In genomic region chr9:66518901-66519300, GRCm38 (mm10) we compare ENCODE assay signal across 16 mouse cellular contexts. TPM values are rescaled to one million over a fixed set of nuclear protein-coding genes. Genes with fewer than 3 reads are reported as not detected.
DNase-seq lines count a peak whose midpoint lies in the region; ATAC-seq and TF ChIP-seq lines count a peak whose summit lies in the region.
"Had no signal": no experiment of that assay in that cellular context is flagged by ENCODE, and none has a peak within 500 bp of the region (broad histone marks: within the 10 kb centered on the region; RNA-seq: fewer than 3 reads in every experiment).

No protein-coding gene starts in this region.

- H3K9me3 ChIP-seq in forebrain, embryonic 13.5 days (replicated peaks), result no peaks in the 10 kb centered on the region
- H3K9me3 ChIP-seq in forebrain, postnatal 0 days (ENCODE audit: low read length), result no peaks in the 10 kb centered on the region
- no peaks in the 10 kb centered on the region for H3K9me3 ChIP-seq in hindbrain, embryonic 14.5 days (ENCODE audit: control insufficient read depth, low read length)
- H3K9me3 ChIP-seq in liver, postnatal 0 days (ENCODE audit: low read length), result no peaks in the 10 kb centered on the region
- no peaks in the 10 kb centered on the region for H3K9me3 ChIP-seq in liver, embryonic 12.5 days (replicated peaks)
- H3K9me3 ChIP-seq: G1E; heart, embryonic 10.5 days had no signal

- no peak for TF ChIP-seq CTCF in forebrain, postnatal 0 days (IDR thresholded peaks at IDR 0.05; ENCODE audit: low read depth)
- TF ChIP-seq CTCF in layer of hippocampus, adult 2 months (conservative IDR thresholded peaks at IDR 0.05), result no peak
- TF ChIP-seq CTCF in liver, postnatal 0 days (IDR thresholded peaks at IDR 0.05; ENCODE audit: low read depth), result no peak

- no peak overlapping the region for H3K4me2 ChIP-seq in forebrain, embryonic 13.5 days
- no peak overlapping the region for H3K4me2 ChIP-seq in forebrain, postnatal 0 days (ENCODE audit: low read depth)
- H3K4me2 ChIP-seq in hindbrain, embryonic 14.5 days (replicated peaks), result no peak overlapping the region
- no peak overlapping the region for H3K4me2 ChIP-seq in liver, postnatal 0 days (ENCODE audit: low read depth, low read length)
- no peak overlapping the region for H3K4me2 ChIP-seq in liver, embryonic 12.5 days

- H3K4me3 ChIP-seq in forebrain, embryonic 13.5 days, result no peak overlapping the region
- H3K4me3 ChIP-seq in forebrain, postnatal 0 days (ENCODE audit: low read depth, low read length), result no peak overlapping the region
- no peak overlapping the region for H3K4me3 ChIP-seq in layer of hippocampus, adult 2 months
- H3K4me3 ChIP-seq in hindbrain, embryonic 14.5 days (replicated peaks; ENCODE audit: low read length), result no peak overlapping the region
- no peak overlapping the region for H3K4me3 ChIP-seq in liver, postnatal 0 days (ENCODE audit: low read depth, low read length)
- no peak overlapping the region for H3K4me3 ChIP-seq in liver, embryonic 12.5 days
- H3K4me3 ChIP-seq: erythroblast, embryonic 14.5 days; heart, embryonic 10.5 days had no signal

- no peaks in the 10 kb centered on the region for H3K27me3 ChIP-seq in forebrain, embryonic 13.5 days
- H3K27me3 ChIP-seq in forebrain, postnatal 0 days (ENCODE audit: insufficient read depth, low read length), result no peaks in the 10 kb centered on the region
- H3K27me3 ChIP-seq in hindbrain, embryonic 14.5 days (ENCODE audit: control insufficient read depth, insufficient read depth, low read length), result no peaks in the 10 kb centered on the region
- no peaks in the 10 kb centered on the region for H3K27me3 ChIP-seq in liver, postnatal 0 days (ENCODE audit: insufficient read depth, low read length)
- no peaks in the 10 kb centered on the region for H3K27me3 ChIP-seq in liver, embryonic 12.5 days (replicated peaks)

- H3K27ac ChIP-seq in forebrain, embryonic 13.5 days, result peak overlapping the region; percentile 42; the same call in 1 of the 2 replicates
- H3K27ac ChIP-seq in forebrain, postnatal 0 days (ENCODE audit: low read depth, low read length), result no peak overlapping the region
- 0 out of 2 replicates have a peak overlapping the region, but pooled peaks have one; percentile 23 for H3K27ac ChIP-seq in layer of hippocampus, adult 2 months
- peak overlapping the region; percentile 38 for H3K27ac ChIP-seq in hindbrain, embryonic 14.5 days
- no peak overlapping the region; the same call in 1 of the 2 replicates for H3K27ac ChIP-seq in liver, postnatal 0 days (ENCODE audit: low read depth)
- no peak overlapping the region for H3K27ac ChIP-seq in liver, embryonic 12.5 days
- H3K27ac ChIP-seq: heart, embryonic 10.5 days; macrophage had no signal

- H3K4me1 ChIP-seq in forebrain, embryonic 13.5 days, result peaks cover 7% of the 10 kb centered on the region; the same call in 1 of the 2 replicates
- no peaks in the 10 kb centered on the region for H3K4me1 ChIP-seq in forebrain, postnatal 0 days (ENCODE audit: insufficient read depth)
- H3K4me1 ChIP-seq in hindbrain, embryonic 14.5 days (replicated peaks; ENCODE audit: control insufficient read depth, insufficient read depth, low read length), result 0 out of 2 replicates have a peak, but pooled peaks cover 6% of the 10 kb centered on the region
- H3K4me1 ChIP-seq in liver, postnatal 0 days (ENCODE audit: insufficient read depth), result 0 out of 2 replicates have a peak, but pooled peaks cover 2% of the 10 kb centered on the region
- H3K4me1 ChIP-seq in liver, embryonic 12.5 days, result peaks cover 14% of the 10 kb centered on the region

- 63% methylated on average over 5 of the region's 5 CpGs for WGBS in forebrain, embryonic 13.5 days
- WGBS in forebrain, postnatal 0 days, result 58% methylated on average over 5 of the region's 5 CpGs
- WGBS in hindbrain, embryonic 14.5 days, result 30% methylated on average over 5 of the region's 5 CpGs
- 81% methylated on average over 5 of the region's 5 CpGs for WGBS in liver, postnatal 0 days (ENCODE audit: insufficient replicate concordance)
- 87% methylated on average over 5 of the region's 5 CpGs for WGBS in liver, embryonic 12.5 days (ENCODE audit: insufficient replicate concordance)

- TF ChIP-seq EP300 in liver, postnatal 0 days (IDR thresholded peaks at IDR 0.05; ENCODE audit: low read depth), result no peak

- no peak for DNase-seq in forebrain, postnatal 0 days
- DNase-seq in layer of hippocampus, adult 2 months (ENCODE audit: low spot score in 2 of 2), result no peak
- no peak for DNase-seq in layer of hippocampus, postnatal 25 days (ENCODE audit: extremely low spot score in 1 of 2, low spot score in 1 of 2)
- peak; percentile 43 for DNase-seq in 3T3-L1 (ENCODE audit: low read depth, low spot score)
- DNase-seq in hindbrain, embryonic 14.5 days (ENCODE audit: low spot score), result peak; percentile 56
- no peak for DNase-seq in liver, postnatal 0 days
- DNase-seq: B cell, adult 2 months; left cerebral cortex, postnatal 4 days; thymus, postnatal 14 days had no signal

- H3K9ac ChIP-seq in forebrain, embryonic 13.5 days, result no peak overlapping the region
- no peak overlapping the region for H3K9ac ChIP-seq in forebrain, postnatal 0 days
- H3K9ac ChIP-seq in hindbrain, embryonic 14.5 days, result no peak overlapping the region
- H3K9ac ChIP-seq in liver, postnatal 0 days (replicated peaks), result no peak overlapping the region
- H3K9ac ChIP-seq in liver, embryonic 12.5 days, result no peak overlapping the region

- ATAC-seq in forebrain, embryonic 13.5 days, result no peak
- no peak for ATAC-seq in forebrain, postnatal 0 days
- no peak for ATAC-seq in hindbrain, embryonic 14.5 days (ENCODE audit: low FRiP score)
- no peak for ATAC-seq in liver, postnatal 0 days
- ATAC-seq in liver, embryonic 12.5 days, result no peak
- ATAC-seq: activated CD4-positive, CD25-positive, alpha-beta regulatory T cell, adult 4 months had no signal

- H3K36me3 ChIP-seq in forebrain, embryonic 13.5 days (ENCODE audit: poor library complexity, severe bottlenecking), result peaks cover 97% of the 10 kb centered on the region
- H3K36me3 ChIP-seq in forebrain, postnatal 0 days (ENCODE audit: insufficient read depth), result peaks cover 58% of the 10 kb centered on the region
- peaks cover 92% of the 10 kb centered on the region for H3K36me3 ChIP-seq in hindbrain, embryonic 14.5 days (replicated peaks; ENCODE audit: control insufficient read depth, insufficient read depth)
- peaks cover 72% of the 10 kb centered on the region for H3K36me3 ChIP-seq in liver, postnatal 0 days (replicated peaks; ENCODE audit: insufficient read depth, low read length)
- H3K36me3 ChIP-seq in liver, embryonic 12.5 days, result peaks cover 81% of the 10 kb centered on the region

RNA-seq across cellular contexts. Expression of gene Fbxl22, which starts 4.5 kb away (rescaled TPM):
- polyA plus RNA-seq in forebrain, embryonic 13.5 days (2015; fragmentation: Nextera tagmentation; extraction: Ambion mirVana), result 2.5 and 2.6 TPM in 2 replicates
- 0.29 and 0.31 TPM in 2 replicates for total RNA-seq in forebrain, postnatal 0 days (2014; rRNA removed)
- 0.29 and 0.48 TPM in 2 replicates for polyA plus RNA-seq in forebrain, postnatal 0 days (2015; fragmentation: Nextera tagmentation; extraction: Ambion mirVana)
- total RNA-seq in layer of hippocampus, adult 2 months (2021), result under 1 TPM; 0.22 to 0.38 TPM
- under 1 TPM; 0.23 to 0.25 TPM for total RNA-seq in layer of hippocampus, postnatal 25 days (2021)
- 0.92 and 1.0 TPM in 2 replicates for polyA plus RNA-seq in hindbrain, embryonic 14.5 days (2014; fragmentation: Nextera tagmentation; extraction: Ambion mirVana)
- polyA plus RNA-seq in liver, postnatal 0 days (2015; fragmentation: Nextera tagmentation; extraction: Ambion mirVana), result 0.51 and 0.88 TPM in 2 replicates
- polyA plus RNA-seq in liver, embryonic 12.5 days (2016; fragmentation: Nextera tagmentation; extraction: Ambion mirVana), result 0.64 and 0.77 TPM in 2 replicates
- polyA plus RNA-seq: macrophage had no signal

Comparison
In these comparisons a context has a peak if more than half of its experiments do, and no peak if none do; other contexts are left out.
1. H3K27ac ChIP-seq: peak in forebrain, embryonic 13.5 days (single experiment), layer of hippocampus, adult 2 months (single experiment) and hindbrain, embryonic 14.5 days (single experiment); none in forebrain, postnatal 0 days (single experiment), liver, postnatal 0 days (single experiment) and liver, embryonic 12.5 days (single experiment).
2. DNase-seq: peak in 3T3-L1 (single experiment) and hindbrain, embryonic 14.5 days (single experiment); none in forebrain, postnatal 0 days (single experiment), layer of hippocampus, adult 2 months (0 of 2), layer of hippocampus, postnatal 25 days (0 of 2) and liver, postnatal 0 days (single experiment).